Mouse (Mus musculus): Measurements from ENCODE around the gene Zfp459. TPM values are rescaled to one million over a fixed set of nuclear protein-coding genes. Genes with fewer than 3 reads are reported as not detected.
"Not testable (repeated sequence)": the region's sequence is repeated elsewhere in the genome, so short reads cannot be mapped to it uniquely, and the experiment has no call there.

Zfp459 gene
- 0.56 and 0.59 TPM in 2 replicates for polyA plus RNA-seq (2015; fragmentation: Nextera tagmentation; extraction: Ambion mirVana)

- WGBS: 2% methylated on average over 22 of the region's 22 CpGs
- peak within 1 kb of the TSS; percentile 76 for H3K9ac ChIP-seq (ENCODE audit: low read length)
- peak; percentile 55 for ATAC-seq (replicated peaks; ENCODE audit: extremely low read depth, insufficient read depth, low FRiP score)
- H3K36me3 ChIP-seq (ENCODE audit: control insufficient read depth, insufficient read depth): no peaks in the 10 kb centered on the region
- no peaks in the 10 kb centered on the region for H3K9me3 ChIP-seq (replicated peaks; ENCODE audit: control insufficient read depth, low read length)
- no peaks in the 10 kb centered on the region for H3K27me3 ChIP-seq (ENCODE audit: control insufficient read depth, insufficient read depth, low read length)
- H3K4me2 ChIP-seq (ENCODE audit: low read depth, low read length): peak within 1 kb of the TSS; percentile 97
- peak within 1 kb of the TSS; percentile 83 for H3K4me3 ChIP-seq (ENCODE audit: low read length)
- H3K4me1 ChIP-seq (ENCODE audit: control insufficient read depth, insufficient read depth, low read length): 0 out of 2 replicates have a peak, but pooled peaks cover 3% of the 10 kb centered on the region
- H3K27ac ChIP-seq (ENCODE audit: low read length): no peak within 1 kb of the TSS
Observed at GRCm38 (mm10) chr13:67421207-67421857, at the start of gene Zfp459. Gene Zfp459, minus strand, starts transcription at chr13:67421418.

- no peak overlapping the region for H3K27ac ChIP-seq (ENCODE audit: low read length)
- WGBS: 86% methylated on average over 3 of the region's 3 CpGs
- no peaks in the 10 kb centered on the region for H3K4me1 ChIP-seq (ENCODE audit: control insufficient read depth, insufficient read depth, low read length)
- H3K4me3 ChIP-seq (ENCODE audit: low read length): no peak overlapping the region
- no peak overlapping the region for H3K9ac ChIP-seq (ENCODE audit: low read length)
- peaks cover 3% of the 10 kb centered on the region; the same call in 1 of the 2 replicates for H3K9me3 ChIP-seq (replicated peaks; ENCODE audit: control insufficient read depth, low read length)
- no peak for ATAC-seq (replicated peaks; ENCODE audit: extremely low read depth, insufficient read depth, low FRiP score)
- H3K27me3 ChIP-seq (ENCODE audit: control insufficient read depth, insufficient read depth, low read length): no peaks in the 10 kb centered on the region
- peaks cover 21% of the 10 kb centered on the region for H3K36me3 ChIP-seq (ENCODE audit: control insufficient read depth, insufficient read depth)
- no peak overlapping the region for H3K4me2 ChIP-seq (ENCODE audit: low read depth, low read length)
Observed at GRCm38 (mm10) chr13:67469274-67469673, 48.1 kb upstream of the Zfp459 start.

GRCm38 (mm10) chr13:67463506-67464185, 42.4 kb upstream of the Zfp459 start:
- H3K27me3 ChIP-seq (ENCODE audit: control insufficient read depth, insufficient read depth, low read length); H3K36me3 ChIP-seq (ENCODE audit: control insufficient read depth, insufficient read depth); H3K4me2 ChIP-seq (ENCODE audit: low read depth, low read length); H3K9me3 ChIP-seq (replicated peaks; ENCODE audit: control insufficient read depth, low read length); H3K4me3 ChIP-seq (ENCODE audit: low read length); H3K27ac ChIP-seq (ENCODE audit: low read length); H3K9ac ChIP-seq (ENCODE audit: low read length); H3K4me1 ChIP-seq (ENCODE audit: control insufficient read depth, insufficient read depth, low read length); ATAC-seq (replicated peaks; ENCODE audit: extremely low read depth, insufficient read depth, low FRiP score): not testable (repeated sequence)
- 76% methylated on average over 2 of the region's 5 CpGs for WGBS

GRCm38 (mm10) chr13:67452021-67452309, 30.7 kb upstream of the Zfp459 start:
- 8% methylated on average over 3 of the region's 3 CpGs for WGBS
- no peak for ATAC-seq (replicated peaks; ENCODE audit: extremely low read depth, insufficient read depth, low FRiP score)
- peak overlapping the region; percentile 71 for H3K4me3 ChIP-seq (ENCODE audit: low read length)
- H3K27ac ChIP-seq (ENCODE audit: low read length): peak overlapping the region; percentile 65
- peak overlapping the region; percentile 84 for H3K9ac ChIP-seq (ENCODE audit: low read length)
- H3K4me1 ChIP-seq (ENCODE audit: control insufficient read depth, insufficient read depth, low read length): peaks cover 3% of the 10 kb centered on the region; the same call in 1 of the 2 replicates
- no peaks in the 10 kb centered on the region for H3K9me3 ChIP-seq (replicated peaks; ENCODE audit: control insufficient read depth, low read length)
- H3K27me3 ChIP-seq (ENCODE audit: control insufficient read depth, insufficient read depth, low read length): no peaks in the 10 kb centered on the region
- peak overlapping the region; percentile 85 for H3K4me2 ChIP-seq (ENCODE audit: low read depth, low read length)
- H3K36me3 ChIP-seq (ENCODE audit: control insufficient read depth, insufficient read depth): peaks cover 2% of the 10 kb centered on the region

- WGBS: 1% methylated on average over 20 of the region's 20 CpGs
- peak; percentile 96 for ATAC-seq (replicated peaks; ENCODE audit: extremely low read depth, insufficient read depth, low FRiP score)
- Histone ChIP-seq H3K9me3 (replicated peaks; ENCODE audit: control insufficient read depth, low read length) (no peaks in the 10 kb centered on the region), H3K4me3 (ENCODE audit: low read length) (peak within 1 kb of the TSS; percentile 71), H3K36me3 (ENCODE audit: control insufficient read depth, insufficient read depth) (peaks cover 8% of the 10 kb centered on the region), H3K27ac (ENCODE audit: low read length) (peak within 1 kb of the TSS; percentile 66), H3K27me3 (ENCODE audit: control insufficient read depth, insufficient read depth, low read length) (no peaks in the 10 kb centered on the region), H3K4me2 (ENCODE audit: low read depth, low read length) (peak within 1 kb of the TSS; percentile 85), H3K4me1 (ENCODE audit: control insufficient read depth, insufficient read depth, low read length) (peaks cover 3% of the 10 kb centered on the region; the same call in 1 of the 2 replicates), H3K9ac (ENCODE audit: low read length) (peak within 1 kb of the TSS; percentile 84)
Observed at GRCm38 (mm10) chr13:67451172-67452020, 30.2 kb upstream of the Zfp459 start, which contains the start of gene Zfp874a. Gene Zfp874a, minus strand, starts transcription at chr13:67451624.

GRCm38 (mm10) chr13:67437095-67437494, 15.9 kb upstream of the Zfp459 start:
- H3K27me3 ChIP-seq (ENCODE audit: control insufficient read depth, insufficient read depth, low read length); H3K36me3 ChIP-seq (ENCODE audit: control insufficient read depth, insufficient read depth); H3K9ac ChIP-seq (ENCODE audit: low read length); H3K27ac ChIP-seq (ENCODE audit: low read length); H3K4me3 ChIP-seq (ENCODE audit: low read length); H3K9me3 ChIP-seq (replicated peaks; ENCODE audit: control insufficient read depth, low read length); H3K4me2 ChIP-seq (ENCODE audit: low read depth, low read length); ATAC-seq (replicated peaks; ENCODE audit: extremely low read depth, insufficient read depth, low FRiP score); H3K4me1 ChIP-seq (ENCODE audit: control insufficient read depth, insufficient read depth, low read length): not testable (repeated sequence)
- 80% methylated on average over 1 of the region's 3 CpGs for WGBS

- Histone ChIP-seq H3K4me2 (ENCODE audit: low read depth, low read length) (no peak overlapping the region), H3K9ac (ENCODE audit: low read length) (no peak overlapping the region), H3K27ac (ENCODE audit: low read length) (no peak overlapping the region), H3K4me3 (ENCODE audit: low read length) (no peak overlapping the region), H3K9me3 (replicated peaks; ENCODE audit: control insufficient read depth, low read length) (no peaks in the 10 kb centered on the region), H3K36me3 (ENCODE audit: control insufficient read depth, insufficient read depth) (no peaks in the 10 kb centered on the region), H3K27me3 (ENCODE audit: control insufficient read depth, insufficient read depth, low read length) (no peaks in the 10 kb centered on the region), H3K4me1 (ENCODE audit: control insufficient read depth, insufficient read depth, low read length) (no peaks in the 10 kb centered on the region)
- WGBS: 68% methylated on average over 3 of the region's 3 CpGs
- no peak for ATAC-seq (replicated peaks; ENCODE audit: extremely low read depth, insufficient read depth, low FRiP score)
Observed at GRCm38 (mm10) chr13:67428116-67428515, 6.9 kb upstream of the Zfp459 start.

GRCm38 (mm10) chr13:67425699-67426098, 4.5 kb upstream of the Zfp459 start:
- not testable (repeated sequence) for H3K4me1 ChIP-seq (ENCODE audit: control insufficient read depth, insufficient read depth, low read length); H3K4me3 ChIP-seq (ENCODE audit: low read length); H3K9ac ChIP-seq (ENCODE audit: low read length); H3K27ac ChIP-seq (ENCODE audit: low read length); H3K36me3 ChIP-seq (ENCODE audit: control insufficient read depth, insufficient read depth); H3K27me3 ChIP-seq (ENCODE audit: control insufficient read depth, insufficient read depth, low read length); H3K4me2 ChIP-seq (ENCODE audit: low read depth, low read length); ATAC-seq (replicated peaks; ENCODE audit: extremely low read depth, insufficient read depth, low FRiP score); H3K9me3 ChIP-seq (replicated peaks; ENCODE audit: control insufficient read depth, low read length)

- not testable (repeated sequence) for H3K36me3 ChIP-seq (ENCODE audit: control insufficient read depth, insufficient read depth); ATAC-seq (replicated peaks; ENCODE audit: extremely low read depth, insufficient read depth, low FRiP score); H3K9ac ChIP-seq (ENCODE audit: low read length); H3K4me1 ChIP-seq (ENCODE audit: control insufficient read depth, insufficient read depth, low read length); H3K9me3 ChIP-seq (replicated peaks; ENCODE audit: control insufficient read depth, low read length); H3K4me2 ChIP-seq (ENCODE audit: low read depth, low read length); H3K27me3 ChIP-seq (ENCODE audit: control insufficient read depth, insufficient read depth, low read length); H3K4me3 ChIP-seq (ENCODE audit: low read length); H3K27ac ChIP-seq (ENCODE audit: low read length)
- WGBS: 56% methylated on average over 2 of the region's 2 CpGs
Observed at GRCm38 (mm10) chr13:67422532-67422931, 1.3 kb upstream of the Zfp459 start.
